Mouse (Mus musculus) MEL (cell line): Measurements from ENCODE around the gene Triml2.

Experiments
- CTCF ChIP-seq, 3 experiments: IDR thresholded peaks in 2 of 3; conservative IDR thresholded peaks in 1 of 3; 2 replicates each; pipeline ENCODE4 v1.5.1; 2011 to 2012; ENCODE audit warnings: low read length in 3 of 3, low read depth in 2 of 3, mild to moderate bottlenecking in 2 of 3, improper control_type of control experiment in 1 of 3, inconsistent platforms in 1 of 3, mixed read lengths in 1 of 3, moderate library complexity in 1 of 3; ENCODE audit not compliant: control insufficient read depth in 1 of 3, insufficient read depth in 1 of 3, poor library complexity in 1 of 3, severe bottlenecking in 1 of 3
- EP300 ChIP-seq, 2 experiments: IDR thresholded peaks; 2 replicates each; pipeline ENCODE4 v1.6.1; 2011; ENCODE audit warnings: improper control_type of control experiment in 2 of 2, low read length in 2 of 2, low read depth in 1 of 2, mild to moderate bottlenecking in 1 of 2
- POLR2A ChIP-seq, 2 experiments: IDR thresholded peaks; 2 replicates each; pipeline ENCODE4 v1.6.1; 2011 to 2012; ENCODE audit warnings: low read length in 2 of 2, mild to moderate bottlenecking in 2 of 2, control low read depth in 1 of 2, improper control_type of control experiment in 1 of 2, low read depth in 1 of 2, moderate library complexity in 1 of 2; ENCODE audit not compliant: control insufficient read depth in 1 of 2, insufficient read depth in 1 of 2, poor library complexity in 1 of 2
- USF1 ChIP-seq: IDR thresholded peaks from 2 replicates; pipeline ENCODE4 v1.6.1; 2014; ENCODE audit warnings: low read depth, mild to moderate bottlenecking, inconsistent platforms, low read length, improper control_type of control experiment, moderate library complexity
- ZMIZ1 ChIP-seq: IDR thresholded peaks from 2 replicates; pipeline ENCODE4 v1.6.1; 2012; ENCODE audit warnings: low read depth, mild to moderate bottlenecking, inconsistent platforms, low read length, improper control_type of control experiment, moderate library complexity

DNA sequence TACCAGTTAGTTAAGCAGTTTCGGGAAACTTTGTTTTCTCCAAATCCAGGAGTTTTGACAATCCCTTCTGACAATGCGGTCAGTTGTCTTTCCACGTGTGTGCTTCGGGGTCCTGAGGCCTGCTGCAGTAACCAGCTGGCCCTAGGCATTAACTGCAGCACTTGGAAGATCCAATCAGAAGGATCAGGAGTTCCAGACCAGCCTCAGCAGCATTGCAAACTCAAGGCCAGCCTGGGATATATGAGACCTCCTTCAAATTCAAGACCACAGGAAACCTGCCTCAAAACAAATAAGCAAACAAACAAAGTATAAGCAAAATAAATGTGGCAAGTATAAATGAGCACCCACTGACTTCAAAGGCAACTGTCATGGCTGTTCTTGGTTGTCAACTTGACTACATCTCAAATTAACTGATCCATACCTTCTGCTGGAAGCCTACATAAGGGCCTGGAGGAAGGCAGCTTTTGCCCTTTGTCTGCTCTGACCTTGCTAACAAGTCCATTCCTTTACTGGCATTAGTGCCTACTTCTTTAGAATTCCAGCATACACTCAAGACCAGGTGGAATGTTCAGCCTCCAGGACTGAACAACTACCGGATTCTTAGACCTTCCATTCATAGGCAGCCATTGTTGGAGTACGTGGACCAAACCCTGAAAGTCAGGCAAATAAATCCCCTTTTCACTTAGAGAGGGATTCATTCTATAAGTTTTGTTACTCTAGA is 3.4 kb upstream of the Triml2 start:
- TF ChIP-seq USF1 (no peak), CTCF (IDR thresholded peaks at IDR 0.05 in 2 of 3, conservative IDR thresholded peaks at IDR 0.05 in 1 of 3; ENCODE audit: control insufficient read depth in 1 of 3, insufficient read depth in 1 of 3, low read depth in 2 of 3, low read length in 3 of 3, poor library complexity in 1 of 3, severe bottlenecking in 1 of 3) (no peak), POLR2A (IDR thresholded peaks at IDR 0.05; ENCODE audit: control insufficient read depth in 1 of 2, insufficient read depth in 1 of 2, low read depth in 1 of 2, low read length in 2 of 2, poor library complexity in 1 of 2) (no peak), ZMIZ1 (no peak), EP300 (IDR thresholded peaks at IDR 0.05; ENCODE audit: low read depth in 1 of 2, low read length in 2 of 2) (no peak)
